Mouse (Mus musculus): ENCODE results near the gene Nkx3-2.

DNA sequence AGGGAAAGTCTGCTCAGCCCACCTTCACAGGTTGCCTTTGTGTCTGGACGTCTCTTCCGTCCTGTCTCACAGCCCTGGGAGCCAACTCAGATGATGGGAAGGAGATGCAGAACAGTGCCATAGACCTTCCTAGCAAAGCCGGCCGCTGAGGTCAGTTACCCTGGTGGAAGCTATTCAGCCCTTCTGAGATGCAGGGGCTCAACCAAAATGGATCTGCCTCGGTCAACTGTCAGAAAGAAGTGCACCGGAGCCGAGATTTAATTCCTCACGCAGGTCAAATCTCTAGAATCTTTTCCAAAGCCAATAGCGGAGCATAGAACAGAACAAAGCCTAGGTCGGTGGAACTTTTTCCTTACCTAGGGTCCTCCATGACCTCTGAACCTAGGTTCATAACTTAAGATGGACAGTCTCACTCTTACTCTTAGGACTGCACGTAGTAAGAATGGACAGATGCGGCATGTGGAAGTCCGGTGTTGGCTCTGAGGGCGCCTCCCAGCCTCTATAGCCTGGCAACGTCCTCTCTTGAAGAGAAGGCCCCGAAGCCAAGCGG, 10.0 kb downstream of the Nkx3-2 start:
- TF ChIP-seq POLR2A (IDR thresholded peaks at IDR 0.05; ENCODE audit: control insufficient read depth, low read depth, low read length): no peak
- no peak for TF ChIP-seq CTCF (IDR thresholded peaks at IDR 0.05; ENCODE audit: control insufficient read depth, insufficient read depth, insufficient replicate concordance, low read depth, low read length)
